Mouse (Mus musculus): Measurements from ENCODE around the gene Ext2.

Ext2 gene

DNA sequence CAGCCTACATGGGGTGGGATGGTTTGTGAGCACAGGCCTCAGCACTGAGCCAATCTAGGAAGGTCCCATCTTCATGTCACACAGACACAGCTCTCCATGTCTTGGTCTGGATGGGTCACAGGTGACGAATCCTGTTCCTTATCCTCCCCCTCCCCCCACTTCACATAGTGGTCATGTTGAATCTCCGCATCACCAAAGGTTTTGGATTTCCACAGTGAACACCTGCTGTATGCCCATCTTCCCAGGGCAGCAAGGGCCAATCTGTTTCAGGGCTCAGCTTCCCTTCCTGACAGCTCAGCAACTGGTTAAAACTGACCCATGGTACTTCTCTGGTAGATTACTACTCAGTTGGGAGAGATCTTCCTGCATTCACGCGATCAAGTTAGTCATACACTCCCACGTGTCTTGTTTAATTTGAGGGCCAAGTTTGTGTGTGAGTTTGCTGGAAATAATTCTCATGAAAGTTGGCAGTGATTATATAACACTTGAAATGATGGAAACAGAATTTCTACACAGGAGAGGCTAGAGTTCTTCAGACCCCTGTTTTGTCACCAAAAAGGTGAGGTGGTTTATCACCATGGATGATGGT is 74.7 kb downstream of the Ext2 start:
- Histone ChIP-seq H3K36me3 (ENCODE audit: control insufficient read depth, insufficient read depth, low read length, poor library complexity, severe bottlenecking) (no peaks in the 10 kb centered on the region), H3K27me3 (ENCODE audit: control insufficient read depth, insufficient read depth, low read length, poor library complexity, severe bottlenecking) (no peaks in the 10 kb centered on the region)
- no peak for DNase-seq (ENCODE audit: low read depth, low spot score)

DNA sequence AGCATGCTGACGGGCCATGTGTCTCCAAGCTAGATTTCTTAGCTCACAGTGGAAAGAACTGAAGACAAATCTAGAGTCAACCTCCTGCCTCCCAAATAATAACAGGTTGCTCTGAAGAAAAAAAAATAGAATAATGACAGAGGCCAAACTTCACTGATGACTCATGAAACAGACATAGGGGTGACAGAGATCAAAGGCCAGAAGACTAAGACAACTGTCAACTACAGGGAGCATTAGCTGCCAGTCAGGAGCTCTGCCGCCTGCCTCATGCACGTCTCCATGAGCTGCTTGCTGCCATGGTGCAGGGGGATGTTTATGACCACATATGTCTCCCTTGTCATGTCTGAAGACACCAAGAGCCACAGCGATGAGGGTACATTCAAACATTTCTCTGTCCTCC is 75.7 kb downstream of the Ext2 start:
- no peaks in the 10 kb centered on the region for H3K36me3 ChIP-seq (ENCODE audit: control insufficient read depth, insufficient read depth, low read length, poor library complexity, severe bottlenecking)
- no peaks in the 10 kb centered on the region for H3K27me3 ChIP-seq (ENCODE audit: control insufficient read depth, insufficient read depth, low read length, poor library complexity, severe bottlenecking)
- DNase-seq (ENCODE audit: low read depth, low spot score), result no peak

DNA sequence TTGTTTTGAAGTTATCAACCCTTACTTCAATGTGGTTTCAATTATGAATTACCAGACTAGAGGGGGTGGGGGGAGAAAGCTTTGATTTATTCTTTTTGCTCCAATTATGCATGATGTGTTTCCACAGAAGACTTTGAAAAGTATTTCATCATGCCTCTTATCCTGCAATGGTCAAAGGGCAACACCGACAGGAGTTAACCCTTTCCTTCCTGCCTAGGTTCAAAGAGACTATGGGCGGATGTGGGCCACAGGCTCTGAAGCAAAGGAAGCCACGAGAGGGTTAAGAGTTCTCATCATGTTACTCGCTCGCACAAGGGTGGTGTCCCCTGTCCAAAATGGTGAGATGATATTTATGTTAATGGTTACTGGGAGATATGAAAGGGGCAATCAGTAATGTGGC is 76.2 kb downstream of the Ext2 start:
- Histone ChIP-seq H3K36me3 (ENCODE audit: control insufficient read depth, insufficient read depth, low read length, poor library complexity, severe bottlenecking) (no peaks in the 10 kb centered on the region), H3K27me3 (ENCODE audit: control insufficient read depth, insufficient read depth, low read length, poor library complexity, severe bottlenecking) (no peaks in the 10 kb centered on the region)
- no peak for DNase-seq (ENCODE audit: low read depth, low spot score)

DNA sequence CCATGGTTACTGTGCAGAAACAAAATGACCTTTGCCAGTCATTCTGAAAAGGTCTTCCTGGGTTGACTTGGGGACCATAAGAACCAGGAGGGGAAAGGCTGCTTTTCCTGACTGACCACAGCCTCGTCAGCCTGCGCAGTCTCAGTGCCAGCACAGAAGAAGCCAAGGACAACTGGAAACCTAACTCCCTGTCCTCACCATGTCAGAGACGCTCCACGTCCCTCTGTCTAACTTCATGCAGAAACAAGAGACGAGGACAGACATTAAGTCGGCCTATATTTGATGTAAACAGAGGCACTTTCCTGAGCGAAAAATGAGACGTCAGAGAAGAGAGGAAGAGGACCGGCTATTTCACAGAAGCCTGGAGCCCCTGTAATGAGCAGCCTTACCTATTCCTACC is 76.6 kb downstream of the Ext2 start:
- no peak for DNase-seq (ENCODE audit: low read depth, low spot score)
- H3K36me3 ChIP-seq (ENCODE audit: control insufficient read depth, insufficient read depth, low read length, poor library complexity, severe bottlenecking), result no peaks in the 10 kb centered on the region

DNA sequence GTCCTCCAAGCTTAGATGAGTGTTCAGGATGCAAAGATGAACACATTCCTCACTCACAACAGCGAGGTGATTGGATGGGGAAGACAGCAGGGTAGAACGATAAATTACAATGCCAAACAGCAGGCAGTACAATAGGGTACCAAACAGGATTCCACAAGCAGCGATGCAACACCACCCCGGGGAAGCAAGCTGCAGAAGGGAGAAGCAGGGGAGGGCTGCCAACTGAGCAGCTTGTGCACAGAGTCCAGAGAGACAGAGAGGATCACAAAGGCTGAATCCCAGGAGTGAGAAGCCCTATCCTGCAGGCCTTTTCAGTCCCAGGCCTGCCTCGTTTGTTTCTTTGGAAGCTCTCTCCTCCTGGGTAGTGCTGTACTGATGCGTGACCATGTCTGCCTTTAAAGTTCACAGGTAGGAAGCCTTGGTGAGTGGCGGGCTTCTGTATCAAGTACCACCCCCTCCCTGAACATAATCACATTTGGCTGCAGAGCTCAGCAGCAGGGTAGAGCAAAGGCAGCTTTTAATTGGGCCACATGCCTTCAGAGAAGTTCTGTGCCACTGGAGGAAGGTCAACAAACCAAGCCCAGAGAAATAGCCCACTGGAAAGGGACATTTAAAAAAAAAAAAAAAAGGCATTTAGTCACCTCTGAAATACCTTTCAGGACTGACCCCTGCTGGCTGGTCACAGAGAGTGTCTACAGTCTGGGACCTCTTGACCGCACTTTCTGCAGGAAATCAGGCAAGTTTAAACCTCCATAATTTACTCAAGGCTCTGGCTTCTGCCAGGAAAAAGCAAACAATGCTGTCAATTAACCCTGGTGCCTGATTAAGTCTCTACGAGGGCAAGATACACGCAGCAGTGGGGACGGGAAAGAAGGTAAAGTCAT is 77.8 kb downstream of the Ext2 start:
- Histone ChIP-seq H3K36me3 (ENCODE audit: control insufficient read depth, insufficient read depth, low read length, poor library complexity, severe bottlenecking) (no peaks in the 10 kb centered on the region), H3K27me3 (ENCODE audit: control insufficient read depth, insufficient read depth, low read length, poor library complexity, severe bottlenecking) (no peaks in the 10 kb centered on the region)
- DNase-seq (ENCODE audit: low read depth, low spot score), result no peak

More for the DNA sequence above, 76.6 kb downstream of the Ext2 start:
- no peaks in the 10 kb centered on the region for H3K27me3 ChIP-seq (ENCODE audit: control insufficient read depth, insufficient read depth, low read length, poor library complexity, severe bottlenecking)

DNA sequence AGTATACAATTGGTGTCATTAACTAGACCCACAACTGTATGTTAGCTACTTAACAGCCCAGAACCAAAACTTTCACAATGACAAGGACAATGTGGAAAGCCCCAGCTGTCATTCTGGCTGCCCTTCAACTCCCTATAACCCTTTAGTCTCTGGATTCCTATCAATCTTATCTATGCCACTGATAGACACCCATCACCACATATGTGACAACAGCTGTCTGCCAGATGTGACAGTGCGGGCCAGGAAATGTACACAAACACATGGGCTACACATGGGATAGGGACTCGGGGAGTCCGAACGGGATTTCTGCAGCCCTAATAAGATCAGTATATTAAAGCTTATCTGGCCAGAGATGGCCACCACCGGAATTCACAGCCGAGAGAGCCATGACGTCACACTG is 80.7 kb downstream of the Ext2 start:
- peaks cover 4% of the 10 kb centered on the region for H3K36me3 ChIP-seq (ENCODE audit: control insufficient read depth, insufficient read depth, low read length, poor library complexity, severe bottlenecking)
- no peak for DNase-seq (ENCODE audit: low read depth, low spot score)
- H3K27me3 ChIP-seq (ENCODE audit: control insufficient read depth, insufficient read depth, low read length, poor library complexity, severe bottlenecking), result no peaks in the 10 kb centered on the region

DNA sequence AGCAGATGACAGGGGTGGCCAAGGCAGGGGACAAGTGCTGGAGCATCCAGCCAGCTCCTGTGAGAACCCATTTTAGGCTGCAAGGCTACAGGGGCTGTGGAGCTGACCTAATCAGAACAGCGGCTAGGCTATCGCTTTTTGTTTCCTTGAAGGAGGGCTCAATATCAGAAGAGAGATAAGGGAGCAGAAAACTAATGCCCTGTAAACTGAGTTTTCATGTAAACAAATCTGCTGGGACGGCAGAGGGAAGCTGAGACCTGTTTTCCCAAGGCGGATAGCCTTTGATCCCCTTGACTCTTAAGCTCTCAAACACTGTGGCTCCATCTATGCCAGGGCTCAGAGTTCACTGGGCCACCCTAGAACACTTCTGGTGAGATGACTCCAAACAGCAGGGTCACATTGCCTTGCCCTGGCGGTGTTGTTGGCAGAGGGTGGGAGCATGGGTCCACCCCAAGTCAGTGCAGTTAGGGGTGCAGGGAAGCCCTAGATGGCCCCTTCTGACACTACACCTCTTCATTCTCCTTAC is 83.3 kb downstream of the Ext2 start:
- DNase-seq (ENCODE audit: low read depth, low spot score), result no peak
- H3K27me3 ChIP-seq (ENCODE audit: control insufficient read depth, insufficient read depth, low read length, poor library complexity, severe bottlenecking), result no peaks in the 10 kb centered on the region
- peaks cover 4% of the 10 kb centered on the region for H3K36me3 ChIP-seq (ENCODE audit: control insufficient read depth, insufficient read depth, low read length, poor library complexity, severe bottlenecking)

DNA sequence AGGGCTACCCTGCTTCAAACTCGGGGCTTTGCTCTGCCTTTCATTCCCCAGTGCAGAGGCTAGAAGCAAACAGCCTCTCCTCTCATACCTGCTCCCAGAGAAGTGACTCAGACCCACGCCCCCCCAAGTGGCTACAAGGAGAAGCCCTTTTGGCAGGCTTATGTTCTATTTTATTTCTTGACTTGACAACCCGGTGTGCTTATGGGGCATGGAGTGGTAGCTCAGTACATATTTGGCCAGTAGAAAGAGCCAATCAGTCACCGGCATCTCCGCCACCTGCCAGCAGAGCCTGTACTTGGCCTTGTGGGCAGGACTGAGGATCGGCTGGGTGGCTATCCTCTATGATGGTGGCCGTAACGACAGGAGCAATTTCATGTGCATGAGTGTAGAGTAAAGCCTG is 85.2 kb downstream of the Ext2 start:
- Histone ChIP-seq H3K36me3 (ENCODE audit: control insufficient read depth, insufficient read depth, low read length, poor library complexity, severe bottlenecking) (peaks cover 4% of the 10 kb centered on the region), H3K27me3 (ENCODE audit: control insufficient read depth, insufficient read depth, low read length, poor library complexity, severe bottlenecking) (no peaks in the 10 kb centered on the region)
- no peak for DNase-seq (ENCODE audit: low read depth, low spot score)

DNA sequence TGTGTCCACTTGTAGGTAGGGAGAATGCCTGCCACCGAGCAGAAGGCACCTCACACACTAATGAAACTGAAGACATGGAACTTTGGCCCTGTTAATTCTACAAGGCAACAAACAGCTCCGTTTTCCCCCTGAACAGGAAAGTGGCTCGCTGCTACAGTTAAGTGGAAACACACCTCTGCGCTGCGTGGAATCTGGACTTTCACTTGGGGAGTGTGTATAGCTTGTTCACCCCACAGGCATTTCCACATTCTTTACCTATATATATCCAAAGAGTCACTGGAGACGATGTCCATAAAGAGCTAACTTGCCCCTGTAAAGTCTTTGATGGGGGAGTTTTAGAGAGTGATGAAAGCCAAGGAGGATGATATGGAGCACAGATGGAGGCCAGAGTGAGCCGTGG is 89.7 kb downstream of the Ext2 start:
- DNase-seq (ENCODE audit: low read depth, low spot score), result no peak
- Histone ChIP-seq H3K27me3 (ENCODE audit: control insufficient read depth, insufficient read depth, low read length, poor library complexity, severe bottlenecking) (no peaks in the 10 kb centered on the region), H3K36me3 (ENCODE audit: control insufficient read depth, insufficient read depth, low read length, poor library complexity, severe bottlenecking) (no peaks in the 10 kb centered on the region; the same call in none of the 2 replicates)

DNA sequence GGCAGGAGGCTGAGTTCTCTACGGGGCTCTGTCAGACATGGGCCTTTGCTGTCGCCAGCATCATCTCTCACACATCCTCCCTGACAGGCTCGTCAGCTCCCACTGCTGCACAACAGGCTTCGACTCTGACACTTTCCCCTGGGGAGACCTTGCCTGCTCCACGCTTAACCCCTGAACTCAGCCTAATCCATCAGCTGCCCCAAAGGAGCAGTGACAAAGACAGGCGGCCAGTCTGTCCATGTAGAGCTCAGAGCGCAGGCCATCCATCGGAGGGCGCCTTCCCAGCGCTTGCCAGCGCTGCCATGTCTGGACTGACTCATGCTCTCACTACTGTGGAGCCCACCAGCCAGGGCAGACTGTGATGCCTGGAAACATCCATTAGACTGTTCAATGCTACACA is 92.8 kb downstream of the Ext2 start:
- Histone ChIP-seq H3K36me3 (ENCODE audit: control insufficient read depth, insufficient read depth, low read length, poor library complexity, severe bottlenecking) (no peaks in the 10 kb centered on the region; the same call in none of the 2 replicates), H3K27me3 (ENCODE audit: control insufficient read depth, insufficient read depth, low read length, poor library complexity, severe bottlenecking) (no peaks in the 10 kb centered on the region)
- DNase-seq (ENCODE audit: low read depth, low spot score), result no peak

DNA sequence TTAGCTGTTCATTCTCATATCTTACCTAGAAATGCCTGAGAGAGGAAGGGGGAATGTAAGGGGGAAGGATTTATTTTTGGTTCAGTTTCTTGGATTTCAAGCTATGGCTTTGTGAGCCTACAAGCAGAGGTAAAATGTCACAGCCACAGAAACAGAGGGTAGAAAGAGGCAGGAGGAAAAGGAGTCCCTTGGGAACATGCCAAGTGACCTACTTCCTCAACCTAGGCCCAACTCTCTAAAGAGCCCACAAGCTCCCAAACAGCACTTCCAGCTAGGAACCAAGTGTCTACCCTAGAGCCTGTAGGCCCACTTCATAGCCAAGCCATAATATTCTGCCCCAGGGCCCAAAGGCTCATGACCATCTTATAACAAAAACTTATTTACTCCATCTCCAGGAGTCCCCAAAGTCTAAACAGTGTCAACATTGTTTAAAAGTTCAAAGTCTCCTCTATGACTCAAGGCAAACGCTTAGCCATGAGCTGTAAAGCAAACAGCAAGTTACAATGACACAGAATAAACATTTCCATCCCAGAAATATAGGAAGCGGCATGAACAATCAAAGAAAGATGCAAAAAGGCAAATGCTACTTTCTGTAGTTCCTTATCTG is 99.1 kb downstream of the Ext2 start:
- Histone ChIP-seq H3K27me3 (ENCODE audit: control insufficient read depth, insufficient read depth, low read length, poor library complexity, severe bottlenecking) (no peaks in the 10 kb centered on the region), H3K36me3 (ENCODE audit: control insufficient read depth, insufficient read depth, low read length, poor library complexity, severe bottlenecking) (no peaks in the 10 kb centered on the region)
- no peak for DNase-seq (ENCODE audit: low read depth, low spot score)

DNA sequence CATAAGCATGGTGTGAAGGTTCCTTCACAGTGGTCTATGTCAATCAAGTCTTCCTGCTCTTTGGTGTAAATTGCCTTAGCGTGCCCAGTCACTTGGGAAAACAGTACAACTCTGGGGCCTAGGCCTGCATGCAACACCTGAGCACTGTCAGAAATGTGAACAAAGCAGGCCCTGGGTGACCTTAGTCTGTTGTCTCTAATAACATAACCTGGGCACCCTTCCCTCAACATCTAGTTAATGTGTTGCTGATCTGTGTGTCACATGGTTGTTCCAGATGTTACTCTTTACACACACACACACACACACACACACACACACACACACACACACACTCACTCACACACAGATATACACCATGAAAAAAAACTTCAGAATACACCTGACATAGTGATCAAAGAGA is 101.4 kb downstream of the Ext2 start:
- DNase-seq (ENCODE audit: low read depth, low spot score), result no peak
- Histone ChIP-seq H3K27me3 (ENCODE audit: control insufficient read depth, insufficient read depth, low read length, poor library complexity, severe bottlenecking) (no peaks in the 10 kb centered on the region), H3K36me3 (ENCODE audit: control insufficient read depth, insufficient read depth, low read length, poor library complexity, severe bottlenecking) (no peaks in the 10 kb centered on the region; the same call in 1 of the 2 replicates)

DNA sequence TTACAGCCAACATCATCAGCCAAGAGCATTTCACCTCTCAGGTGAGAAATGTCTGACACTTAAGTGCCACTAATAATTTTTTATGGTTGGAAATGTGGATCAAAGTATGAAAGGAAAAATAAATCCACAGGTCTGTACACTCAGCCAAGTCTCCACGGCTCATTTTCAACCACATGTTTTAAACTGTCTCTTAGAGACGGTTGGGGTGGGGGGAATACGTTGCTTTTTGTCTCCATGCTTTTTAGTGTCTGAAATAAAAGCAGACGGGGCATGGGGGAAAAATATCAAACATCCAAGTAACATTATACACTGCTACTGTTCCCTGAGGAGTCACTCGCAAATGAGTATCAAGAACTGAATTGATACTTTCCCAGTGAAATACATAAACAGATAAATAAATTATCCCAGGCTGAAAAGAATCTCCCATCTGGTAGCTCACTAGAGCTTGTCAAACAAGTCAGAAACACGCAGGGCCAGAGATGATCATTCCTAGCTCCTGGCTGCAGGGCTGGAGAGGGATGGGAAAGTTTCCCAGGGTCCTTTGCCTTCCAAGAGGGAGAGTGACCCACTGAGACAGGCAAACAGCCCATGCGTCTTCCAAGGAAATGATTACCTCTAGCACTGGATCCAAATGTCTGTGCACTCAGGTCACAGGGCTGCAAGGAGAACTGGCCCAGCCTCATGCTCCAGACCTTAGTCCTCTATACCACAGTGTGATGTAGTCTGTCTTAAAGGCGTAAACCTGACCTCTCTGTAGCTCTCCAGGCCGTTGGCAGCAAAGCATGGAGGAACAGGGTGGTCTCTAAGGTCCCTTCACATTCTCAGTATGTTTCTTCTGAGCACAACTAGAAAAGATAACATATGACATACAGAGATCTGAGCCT is 102.3 kb downstream of the Ext2 start:
- H3K27me3 ChIP-seq (ENCODE audit: control insufficient read depth, insufficient read depth, low read length, poor library complexity, severe bottlenecking), result no peaks in the 10 kb centered on the region
- no peak for DNase-seq (ENCODE audit: low read depth, low spot score)
- no peaks in the 10 kb centered on the region; the same call in 1 of the 2 replicates for H3K36me3 ChIP-seq (ENCODE audit: control insufficient read depth, insufficient read depth, low read length, poor library complexity, severe bottlenecking)

DNA sequence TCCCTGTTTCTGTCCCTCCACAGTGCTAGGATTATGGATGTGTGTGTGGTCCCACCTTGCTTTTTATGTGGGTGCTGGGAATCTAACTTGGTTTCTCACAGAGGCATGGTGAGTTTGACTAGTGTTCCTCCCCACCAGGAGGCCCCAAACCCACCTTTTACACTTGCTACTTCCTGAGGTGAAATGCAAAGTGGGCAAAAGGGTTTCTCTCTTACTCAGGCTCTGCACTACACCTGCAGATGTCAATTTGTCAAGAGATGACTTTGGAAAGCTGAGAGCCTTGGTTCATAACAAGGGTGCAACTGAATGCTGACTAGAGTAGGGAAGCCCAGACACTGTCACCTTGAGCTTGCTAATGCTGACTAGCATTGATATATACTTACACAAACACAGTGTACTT is 109.1 kb downstream of the Ext2 start:
- H3K36me3 ChIP-seq (ENCODE audit: control insufficient read depth, insufficient read depth, low read length, poor library complexity, severe bottlenecking), result no peaks in the 10 kb centered on the region; the same call in 1 of the 2 replicates
- H3K27me3 ChIP-seq (ENCODE audit: control insufficient read depth, insufficient read depth, low read length, poor library complexity, severe bottlenecking), result no peaks in the 10 kb centered on the region
- no peak for DNase-seq (ENCODE audit: low read depth, low spot score)

All from splenic B cell, adult 2 months (primary cell).